Mouse (Mus musculus): ENCODE data around the gene Ccp110. TPM values are rescaled to one million over a fixed set of nuclear protein-coding genes. Genes with fewer than 3 reads are reported as not detected.

Gene Ccp110
- total and polyA plus RNA-seq, 3 experiments, result 10.6 to 16.3 (median 13.4) TPM

DNA sequence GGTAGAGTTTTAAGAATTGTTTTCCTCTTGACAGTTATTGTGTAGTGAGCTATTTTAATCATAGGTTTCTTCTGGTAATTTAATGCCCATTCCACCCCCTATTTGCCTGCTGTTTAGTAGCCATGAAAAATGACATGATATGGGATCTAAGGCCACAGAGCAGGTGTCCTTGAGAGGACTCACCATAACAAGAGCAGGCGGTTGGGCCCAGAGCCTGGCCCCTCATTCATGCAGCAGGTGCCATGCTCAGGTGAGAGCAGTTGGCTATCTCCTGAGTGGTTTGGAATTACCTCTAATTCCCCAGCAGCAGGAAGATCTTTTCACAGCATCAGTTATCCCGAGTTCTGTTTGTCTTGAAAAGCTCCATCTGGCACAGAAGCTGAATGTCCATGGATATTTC, 13.1 kb downstream of the Ccp110 start:
- Histone ChIP-seq H3K27ac (ENCODE audit: insufficient read depth, low read depth) (no peak overlapping the region), H3K9me3 (replicated peaks; ENCODE audit: low read length) (no peaks in the 10 kb centered on the region), H3K79me2 (replicated peaks; ENCODE audit: control insufficient read depth, extremely low read depth, insufficient read depth, poor library complexity, severe bottlenecking) (no peaks in the 10 kb centered on the region; the same call in 1 of the 2 replicates), H3K4me2 (ENCODE audit: insufficient read depth, low read depth, poor library complexity, severe bottlenecking) (no peak overlapping the region), H3K27me3 (replicated peaks) (no peaks in the 10 kb centered on the region), H3K4me3 (replicated peaks in 1 of 3; ENCODE audit: low read depth in 2 of 3, low read length in 2 of 3, poor library complexity in 1 of 3) (no peak overlapping the region), H3K9ac (ENCODE audit: insufficient read depth, low read depth) (no peak overlapping the region), H3K4me1 (ENCODE audit: control insufficient read depth in 1 of 2, insufficient read depth in 2 of 2) (no peaks in the 10 kb centered on the region), H3K36me3 (replicated peaks in 1 of 2; ENCODE audit: control insufficient read depth in 1 of 2, insufficient read depth in 1 of 2, low read length in 1 of 2) (peaks cover 63 to 85% of the 10 kb centered on the region in 2 experiments)
- dilution Hi-C loops (cut with MboI; ENCODE audit: extremely low pct_ligation_motif_present, extremely low pct_unique_long_range_greater_than_20kb, low sequenced_read_pairs) (no loop called here), in situ Hi-C loops (cut with MboI; ENCODE audit: low pct_ligation_motif_present, low pct_unique_long_range_greater_than_20kb, low sequenced_read_pairs) (no loop called here)
- no peak for DNase-seq (ENCODE audit: extremely low read depth)
- TF ChIP-seq NELFE (IDR thresholded peaks at IDR 0.05; ENCODE audit: low read depth, low read length), result no peak
- TF ChIP-seq RCOR1 (conservative IDR thresholded peaks at IDR 0.05; ENCODE audit: low read depth, low read length), result no peak
- TF ChIP-seq PAX5 (IDR thresholded peaks at IDR 0.05; ENCODE audit: low read length), result no peak
- no peak for TF ChIP-seq HCFC1 (IDR thresholded peaks at IDR 0.05; ENCODE audit: low read depth, low read length)
- TF ChIP-seq MEF2A (IDR thresholded peaks at IDR 0.05; ENCODE audit: borderline replicate concordance, low read depth, low read length), result no peak
- no peak for TF ChIP-seq POLR2AphosphoS2 (IDR thresholded peaks at IDR 0.05; ENCODE audit: low read depth, low read length)
- TF ChIP-seq MYC (IDR thresholded peaks at IDR 0.05; ENCODE audit: low read depth, low read length), result no peak

- in situ Hi-C loops (cut with MboI; ENCODE audit: low pct_ligation_motif_present, low pct_unique_long_range_greater_than_20kb, low sequenced_read_pairs) (no loop called here), dilution Hi-C loops (cut with MboI; ENCODE audit: extremely low pct_ligation_motif_present, extremely low pct_unique_long_range_greater_than_20kb, low sequenced_read_pairs) (no loop called here)
- no peak overlapping the region for H3K27ac ChIP-seq (ENCODE audit: insufficient read depth, low read depth)
- no peak for DNase-seq (ENCODE audit: extremely low read depth)
- no peak overlapping the region for H3K4me3 ChIP-seq (replicated peaks in 1 of 3; ENCODE audit: low read depth in 2 of 3, low read length in 2 of 3, poor library complexity in 1 of 3)
- H3K9ac ChIP-seq (ENCODE audit: insufficient read depth, low read depth), result no peak overlapping the region
- H3K79me2 ChIP-seq (replicated peaks; ENCODE audit: control insufficient read depth, extremely low read depth, insufficient read depth, poor library complexity, severe bottlenecking), result no peaks in the 10 kb centered on the region; the same call in 1 of the 2 replicates
- H3K4me2 ChIP-seq (ENCODE audit: insufficient read depth, low read depth, poor library complexity, severe bottlenecking), result no peak overlapping the region
- H3K36me3 ChIP-seq (replicated peaks in 1 of 2; ENCODE audit: control insufficient read depth in 1 of 2, insufficient read depth in 1 of 2, low read length in 1 of 2), result peaks cover 61 to 88% of the 10 kb centered on the region in 2 experiments
- TF ChIP-seq CTCF (conservative IDR thresholded peaks at IDR 0.05 in 1 of 2, IDR thresholded peaks at IDR 0.05 in 1 of 2; ENCODE audit: low read depth in 2 of 2, low read length in 2 of 2), result no peak
- TF ChIP-seq ELF1 (IDR thresholded peaks at IDR 0.05; ENCODE audit: low read depth, low read length), result no peak
- no peaks in the 10 kb centered on the region for H3K9me3 ChIP-seq (replicated peaks; ENCODE audit: low read length)
- peaks cover 0 to 2% of the 10 kb centered on the region in 2 experiments; a peak in 1 of 4 replicates for H3K4me1 ChIP-seq (ENCODE audit: control insufficient read depth in 1 of 2, insufficient read depth in 2 of 2)
- no peaks in the 10 kb centered on the region for H3K27me3 ChIP-seq (replicated peaks)
Measured at GRCm38 (mm10) chr7:118728846-118729587, 16.7 kb downstream of the Ccp110 start.

DNA sequence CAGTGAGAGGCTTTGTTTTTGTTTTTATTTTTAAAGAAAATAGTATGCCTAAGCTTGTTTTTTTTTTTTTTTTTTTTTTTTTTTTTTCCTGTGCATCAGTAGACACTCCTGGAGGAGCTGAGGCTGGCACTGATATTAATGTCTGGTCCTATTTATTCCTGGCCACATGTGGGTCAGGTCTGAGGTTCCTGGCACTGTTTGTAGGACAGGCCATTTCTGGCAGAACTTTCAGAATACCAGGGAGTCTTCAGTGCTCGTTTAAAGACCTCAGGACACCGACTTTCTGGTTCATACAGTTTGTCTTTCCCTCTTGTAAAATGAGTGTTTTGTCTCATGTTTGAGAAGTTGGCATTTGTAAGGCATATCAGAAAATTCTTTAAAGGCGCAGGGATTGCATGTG, 19.4 kb downstream of the Ccp110 start:
- Histone ChIP-seq H3K9me3 (replicated peaks; ENCODE audit: low read length) (no peaks in the 10 kb centered on the region), H3K4me1 (ENCODE audit: control insufficient read depth in 1 of 2, insufficient read depth in 2 of 2) (peaks cover 0 to 2% of the 10 kb centered on the region in 2 experiments; a peak in 1 of 4 replicates), H3K4me3 (replicated peaks in 1 of 3; ENCODE audit: low read depth in 2 of 3, low read length in 2 of 3, poor library complexity in 1 of 3) (no peak overlapping the region), H3K36me3 (replicated peaks in 1 of 2; ENCODE audit: control insufficient read depth in 1 of 2, insufficient read depth in 1 of 2, low read length in 1 of 2) (peaks cover 46 to 78% of the 10 kb centered on the region in 2 experiments), H3K4me2 (ENCODE audit: insufficient read depth, low read depth, poor library complexity, severe bottlenecking) (no peak overlapping the region), H3K27ac (ENCODE audit: insufficient read depth, low read depth) (no peak overlapping the region), H3K79me2 (replicated peaks; ENCODE audit: control insufficient read depth, extremely low read depth, insufficient read depth, poor library complexity, severe bottlenecking) (no peaks in the 10 kb centered on the region; the same call in 1 of the 2 replicates), H3K9ac (ENCODE audit: insufficient read depth, low read depth) (no peak overlapping the region), H3K27me3 (replicated peaks) (no peaks in the 10 kb centered on the region)
- dilution Hi-C loops (cut with MboI; ENCODE audit: extremely low pct_ligation_motif_present, extremely low pct_unique_long_range_greater_than_20kb, low sequenced_read_pairs), result no loop called here
- no peak for DNase-seq (ENCODE audit: extremely low read depth)
- in situ Hi-C loops (cut with MboI; ENCODE audit: low pct_ligation_motif_present, low pct_unique_long_range_greater_than_20kb, low sequenced_read_pairs), result no loop called here
- no peak for TF ChIP-seq IRF4 (IDR thresholded peaks at IDR 0.05; ENCODE audit: low read depth, low read length)
- no peak for TF ChIP-seq ETS1 (conservative IDR thresholded peaks at IDR 0.05; ENCODE audit: low read depth, low read length)
- TF ChIP-seq JUN (IDR thresholded peaks at IDR 0.05; ENCODE audit: insufficient read depth, low read depth, low read length), result no peak
- TF ChIP-seq SMC3 (IDR thresholded peaks at IDR 0.05; ENCODE audit: low read depth, low read length), result no peak
- TF ChIP-seq ZC3H11A (IDR thresholded peaks at IDR 0.05; ENCODE audit: low read depth, low read length), result no peak

Data from CH12.LX (cell line).